Mouse (Mus musculus): Measurements from ENCODE around the gene Foxf2.

The Foxf2 gene

DNA sequence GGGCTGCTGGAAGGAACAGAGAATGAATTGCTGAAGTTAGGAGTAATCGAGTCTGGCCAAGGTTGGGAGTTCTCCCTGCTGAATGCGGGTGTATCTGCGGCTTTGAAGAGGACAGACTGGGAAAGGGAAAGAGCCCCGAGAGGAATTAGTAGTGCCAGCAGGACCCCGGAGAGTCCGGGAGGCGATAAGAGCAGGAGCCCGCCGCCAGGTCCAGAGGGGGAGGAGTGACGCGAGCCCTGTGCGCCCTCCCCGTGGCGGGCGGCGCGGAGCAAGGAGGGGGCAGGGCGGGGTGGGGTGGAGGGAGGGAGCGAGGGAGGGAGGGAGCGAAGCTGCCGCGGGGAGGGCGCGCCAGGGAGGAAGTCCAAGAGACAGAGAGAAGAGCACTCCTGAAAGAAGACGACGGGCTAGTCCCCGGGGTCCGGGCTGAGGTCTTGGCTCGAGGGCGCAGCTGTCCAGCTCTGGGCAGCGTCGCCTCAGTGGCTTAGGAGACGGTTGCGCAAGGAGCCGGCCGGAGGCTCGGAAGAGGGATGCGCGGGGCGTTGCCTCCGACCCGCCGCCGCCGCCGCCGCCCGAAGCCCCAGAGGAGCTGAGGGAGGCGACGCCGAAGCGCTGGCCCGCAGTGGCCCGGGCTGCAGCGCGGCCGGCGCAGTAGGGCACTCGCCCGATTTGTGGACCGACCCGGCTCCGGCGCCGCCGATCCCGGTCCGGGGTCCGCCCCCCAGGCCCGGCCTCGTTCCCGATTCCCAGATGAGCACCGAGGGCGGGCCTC, at the start of gene Foxf2:
TSS of gene Foxf2 (plus strand) at position 484 of the 769 bp plus-strand sequence.
- peak; percentile 85 for DNase-seq (ENCODE audit: low read depth)

- DNase-seq (ENCODE audit: low read depth) = no peak
Observed at GRCm38 (mm10) chr13:31576696-31577095, 48.9 kb upstream of the Foxf2 start.

- no peak for DNase-seq (ENCODE audit: low read depth)
Observed at GRCm38 (mm10) chr13:31577576-31577975, 48.0 kb upstream of the Foxf2 start.

DNA sequence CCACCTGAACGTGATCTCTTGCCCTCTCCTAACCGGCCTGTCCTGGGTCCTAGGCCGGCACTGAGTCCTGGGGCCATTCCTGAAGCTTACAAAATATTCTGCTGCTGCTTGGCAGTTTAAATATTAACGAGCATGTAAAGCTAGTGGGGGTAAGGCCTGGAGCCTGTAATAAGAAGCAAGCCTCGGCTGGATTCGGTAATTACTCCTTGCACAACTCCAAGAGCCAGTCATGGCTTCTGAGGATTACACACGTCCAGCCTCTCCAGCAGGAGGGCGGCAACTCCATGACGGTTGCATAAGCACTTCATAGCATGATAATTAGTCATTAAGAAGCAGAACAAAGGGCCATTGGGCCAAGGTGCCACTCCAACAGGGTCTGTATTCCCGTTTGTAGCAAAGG, 47.2 kb upstream of the Foxf2 start:
- DNase-seq (ENCODE audit: low read depth) = peak; percentile 29

- DNase-seq (ENCODE audit: low read depth) = no peak
Observed at GRCm38 (mm10) chr13:31579866-31580265, 45.8 kb upstream of the Foxf2 start.

DNA sequence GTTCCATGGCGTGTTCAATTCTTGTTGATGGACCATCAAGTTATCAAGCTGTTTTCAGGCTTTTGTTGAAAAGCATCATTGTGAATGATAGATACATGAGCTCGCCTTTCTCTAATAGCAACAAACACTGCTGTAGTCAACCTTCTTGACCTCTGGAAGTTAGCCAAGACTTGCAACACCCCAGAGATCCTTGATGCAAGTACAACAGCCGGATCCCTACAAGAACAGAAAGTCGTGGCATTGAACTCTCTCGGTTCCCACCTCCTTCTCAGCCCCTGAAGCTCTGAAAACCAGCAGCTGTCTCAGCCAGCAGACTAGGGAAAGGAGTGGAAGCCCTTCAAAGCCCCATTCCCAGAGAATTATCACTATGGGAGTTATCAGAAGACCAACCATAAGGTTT, 38.3 kb upstream of the Foxf2 start:
- peak; percentile 58 for DNase-seq (ENCODE audit: low read depth)

DNA sequence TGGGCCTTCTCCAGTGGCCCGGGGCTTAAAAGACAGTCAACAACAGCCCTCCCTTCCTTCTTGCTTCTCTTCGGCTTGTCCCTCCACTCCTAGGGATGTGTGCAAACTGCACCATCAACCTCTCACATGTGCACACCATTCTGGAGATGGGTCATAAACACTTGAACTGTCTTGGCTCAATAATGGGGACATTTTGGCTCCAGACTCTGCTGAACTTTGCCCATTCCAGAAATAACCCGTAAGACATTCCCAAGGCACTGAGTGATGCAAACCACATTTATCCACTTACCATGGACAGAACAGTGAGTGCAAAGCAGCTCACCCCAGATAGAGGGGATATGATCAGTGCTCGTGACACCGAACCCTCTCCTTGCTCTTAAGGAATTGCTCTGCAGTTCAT, 26.0 kb upstream of the Foxf2 start:
- peak; percentile 80 for DNase-seq (ENCODE audit: low read depth)

DNA sequence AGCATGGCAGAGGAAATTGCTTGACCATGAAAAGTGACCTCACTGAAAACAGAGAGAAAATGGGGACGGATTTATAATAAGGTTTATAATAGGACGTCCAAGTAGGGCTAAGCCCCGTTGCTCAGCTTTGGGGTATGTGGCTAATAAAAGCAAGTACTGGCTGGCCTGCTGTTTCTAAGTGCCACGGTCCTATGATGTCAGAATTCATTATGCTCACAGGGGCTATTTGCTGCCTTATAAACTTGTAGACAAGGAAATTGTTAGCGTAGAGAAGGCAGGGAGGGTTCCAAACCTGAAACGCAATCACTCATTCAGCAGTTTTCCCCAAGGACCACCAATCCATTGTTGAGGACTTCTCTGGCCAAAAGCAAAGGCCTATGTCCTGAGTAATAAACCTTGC, 21.7 kb upstream of the Foxf2 start:
- DNase-seq (ENCODE audit: low read depth) = peak; percentile 63

DNA sequence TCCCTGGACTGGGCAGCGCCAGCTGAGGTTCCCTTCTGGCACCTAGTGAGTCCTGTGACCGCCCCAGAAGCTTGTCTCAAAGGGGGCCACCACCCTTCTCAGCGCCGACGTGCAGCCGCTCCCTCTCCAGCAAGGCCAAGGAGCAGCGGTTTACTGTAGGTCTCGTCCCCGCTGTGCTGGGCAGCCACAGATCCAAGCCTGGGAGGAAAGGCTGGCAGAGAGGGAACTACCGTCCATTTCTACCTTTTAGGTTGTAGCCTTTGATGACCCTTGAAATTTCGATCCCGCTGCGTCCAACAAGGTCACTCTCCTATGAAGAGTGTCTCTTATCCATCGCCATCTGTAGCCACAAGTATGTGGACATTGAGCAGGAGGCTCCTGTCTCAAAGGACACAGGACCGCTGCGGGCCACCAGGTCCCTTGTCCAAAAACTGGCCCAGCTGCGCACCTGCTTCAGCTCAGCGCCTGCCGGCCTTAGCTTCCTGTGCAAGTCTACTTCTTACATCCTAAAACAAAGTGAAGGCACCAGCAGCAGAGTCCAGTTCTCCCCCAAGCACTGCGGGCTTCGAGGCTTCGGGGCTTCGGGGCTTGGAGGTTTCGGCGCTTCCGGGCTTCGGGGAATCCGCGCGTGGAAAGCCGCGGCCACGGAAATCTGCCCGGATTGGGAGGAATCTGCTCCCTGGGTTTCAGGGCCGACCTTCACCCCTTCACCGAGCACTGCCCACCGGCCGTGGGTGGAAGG, 10.7 kb upstream of the Foxf2 start:
- DNase-seq (ENCODE audit: low read depth) = no peak

GRCm38 (mm10) chr13:31615561-31616165, 10.0 kb upstream of the Foxf2 start:
- DNase-seq (ENCODE audit: low read depth) = no peak

DNA sequence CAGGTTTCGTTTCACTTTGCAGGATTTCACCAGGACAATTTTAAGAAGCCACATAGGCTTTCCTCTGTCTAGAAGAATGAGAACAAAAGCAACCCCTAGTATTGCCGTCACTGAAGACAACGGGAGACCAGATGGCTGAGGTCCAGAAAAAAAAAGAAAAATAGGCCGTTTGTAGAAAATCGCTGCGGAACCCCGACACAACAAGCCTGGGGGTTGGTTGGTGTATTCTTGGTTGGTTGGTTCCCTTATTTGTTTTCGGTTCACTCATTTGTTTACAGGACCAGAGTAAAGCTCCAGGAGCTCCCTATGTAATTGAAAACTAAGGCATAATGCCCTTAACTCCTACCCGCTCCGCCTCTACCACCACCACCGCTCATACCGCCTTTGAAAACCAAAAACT, 7.6 kb upstream of the Foxf2 start:
- peak; percentile 46 for DNase-seq (ENCODE audit: low read depth)

DNA sequence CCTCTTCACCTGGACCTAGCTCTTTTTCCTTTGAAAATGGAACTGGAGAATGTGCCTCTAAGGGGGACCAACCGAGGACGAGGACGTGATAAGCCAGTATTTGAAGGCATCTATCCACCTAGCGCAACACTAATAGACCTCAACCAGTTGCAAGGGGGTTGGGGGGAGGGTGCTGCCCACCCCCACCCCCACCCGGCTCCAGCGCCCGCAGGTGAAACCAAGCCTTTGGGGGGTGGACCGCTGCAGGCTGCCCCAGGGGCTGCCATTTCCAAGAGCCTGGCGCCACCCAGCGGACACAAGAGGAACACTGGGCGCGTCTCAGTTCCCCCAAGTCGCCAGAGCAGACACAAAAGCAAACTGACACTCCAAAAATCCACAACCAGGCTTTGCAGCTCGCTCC, 7.2 kb upstream of the Foxf2 start:
- peak; percentile 92 for DNase-seq (ENCODE audit: low read depth)

DNA sequence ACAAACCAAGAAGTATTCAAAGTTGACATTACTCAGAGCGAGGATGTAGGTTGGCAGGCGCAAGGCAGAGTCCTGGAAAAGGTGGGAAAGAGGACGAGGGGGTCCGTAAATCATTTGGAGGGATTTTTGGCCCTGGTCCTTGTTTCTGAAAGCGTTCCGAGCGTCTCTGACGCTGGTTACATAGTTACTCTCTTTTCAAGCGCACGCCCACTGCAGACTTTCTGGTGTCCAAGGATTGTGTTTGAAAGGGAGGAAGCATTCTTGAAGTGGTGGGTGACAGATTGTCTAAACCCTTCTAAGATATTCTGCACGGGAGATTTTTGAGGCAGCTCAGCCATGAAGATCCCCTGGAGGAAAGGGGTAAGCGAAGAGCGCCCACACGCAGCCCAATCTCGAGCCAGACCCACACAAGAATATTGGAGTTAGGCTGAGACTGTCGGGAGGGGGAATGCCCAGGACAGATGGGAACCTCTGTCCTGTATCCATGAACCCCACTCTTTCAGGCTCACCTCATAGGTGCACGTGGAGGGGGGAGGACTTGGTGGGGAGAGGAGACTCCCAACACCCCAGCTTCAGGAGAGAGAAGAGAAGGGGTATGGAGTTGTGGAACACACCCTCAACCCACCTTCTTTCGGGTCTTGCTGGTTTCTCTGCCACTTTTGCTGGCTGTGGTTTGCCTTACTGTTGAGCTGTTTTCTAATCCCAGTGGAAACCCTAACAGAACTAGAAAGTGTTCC, 6.5 kb upstream of the Foxf2 start:
- DNase-seq (ENCODE audit: low read depth) = no peak

- DNase-seq (ENCODE audit: low read depth) = no peak
Observed at GRCm38 (mm10) chr13:31619826-31620498, 5.7 kb upstream of the Foxf2 start.

- DNase-seq (ENCODE audit: low read depth) = no peak
Observed at GRCm38 (mm10) chr13:31620499-31620847, 5.1 kb upstream of the Foxf2 start.

DNA sequence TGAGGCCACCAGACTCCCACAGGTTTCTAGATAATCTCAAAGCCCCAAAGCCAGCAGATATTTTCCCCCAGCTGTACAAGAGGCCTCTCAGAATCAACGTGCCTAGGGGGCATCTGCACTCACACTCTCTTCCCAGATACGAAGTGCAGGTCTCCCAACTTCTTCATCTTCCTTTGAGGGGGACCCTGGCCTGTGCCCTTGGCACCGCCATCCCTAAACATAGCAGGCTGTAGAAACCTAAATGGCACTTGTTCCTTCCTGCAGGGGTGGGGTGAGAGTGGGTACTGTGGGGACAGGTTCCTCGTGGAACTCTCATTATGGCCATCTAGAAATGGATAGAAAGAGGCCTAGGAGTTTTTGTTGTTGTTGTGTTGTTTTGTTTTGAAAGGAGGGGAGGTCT, 4.7 kb upstream of the Foxf2 start:
- no peak for DNase-seq (ENCODE audit: low read depth)

GRCm38 (mm10) chr13:31621741-31622140, 3.9 kb upstream of the Foxf2 start:
- no peak for DNase-seq (ENCODE audit: low read depth)

DNA sequence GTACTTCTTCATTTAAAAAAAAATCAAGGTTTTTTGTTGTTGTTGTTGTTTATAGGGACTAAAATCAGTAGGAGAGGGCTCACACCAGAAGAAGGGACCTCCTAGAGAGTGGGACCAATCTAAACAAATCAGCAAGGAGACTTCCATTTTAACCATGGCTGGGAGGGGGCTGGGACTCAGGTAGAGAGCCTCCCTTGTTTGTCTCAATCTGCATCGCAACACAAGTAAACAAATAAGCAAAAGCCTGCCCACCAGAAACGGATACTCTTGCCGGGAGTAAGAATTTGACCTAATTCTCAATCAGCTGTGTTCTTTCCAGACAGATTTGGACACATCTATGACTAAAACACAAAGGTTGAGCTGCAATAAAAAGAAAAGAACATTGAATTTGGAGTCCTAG, 3.2 kb upstream of the Foxf2 start:
- no peak for DNase-seq (ENCODE audit: low read depth)

DNA sequence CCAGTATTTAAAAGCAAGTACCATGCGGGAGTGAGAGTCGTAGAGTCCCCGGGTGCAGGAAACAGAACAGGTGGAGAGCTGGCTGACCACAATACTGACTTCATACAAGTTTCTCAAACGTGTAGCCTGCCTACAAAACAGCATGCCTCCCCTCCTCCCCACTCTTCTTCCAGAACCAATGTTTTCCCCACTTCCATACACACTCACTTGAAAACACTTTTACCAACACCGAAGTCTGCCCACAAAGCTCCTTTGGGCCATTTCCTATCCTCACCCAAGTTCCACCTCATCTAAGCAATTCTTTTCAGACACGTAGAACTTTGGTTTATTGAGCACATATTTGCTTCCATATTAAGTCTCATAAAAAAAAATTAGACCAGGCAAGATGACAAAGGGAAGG, 2.3 kb upstream of the Foxf2 start:
- no peak for DNase-seq (ENCODE audit: low read depth)

- peak; percentile 31 for DNase-seq (ENCODE audit: low read depth)
Observed at GRCm38 (mm10) chr13:31623906-31624860, 1.4 kb upstream of the Foxf2 start.

GRCm38 (mm10) chr13:31624966-31625332, 667 bp upstream of the Foxf2 start:
- DNase-seq (ENCODE audit: low read depth) = no peak
